Mouse (Mus musculus): ENCODE measurements around the gene Memo1. TPM values are rescaled to one million over a fixed set of nuclear protein-coding genes. Genes with fewer than 3 reads are reported as not detected.
A peak's percentile ranks its signal among the peaks of the same experiment; 100 is the strongest.

Gene Memo1
- polyA plus RNA-seq, 1 experiment from 2014 or later: 102 TPM

GRCm38 (mm10) chr17:74271541-74272268 is 23.6 kb downstream of the Memo1 start:
- Histone ChIP-seq H3K4me1 (ENCODE audit: control insufficient read depth, insufficient read depth, low read length) (no peaks in the 10 kb centered on the region), H3K27ac (replicated peaks; ENCODE audit: low read depth, low read length) (no peak overlapping the region), H3K9ac (ENCODE audit: low read depth, low read length) (no peak overlapping the region), H3K9me3 (ENCODE audit: control insufficient read depth, low read length) (no peaks in the 10 kb centered on the region), H3K4me2 (ENCODE audit: low read depth, low read length) (no peak overlapping the region), H3K27me3 (replicated peaks; ENCODE audit: control insufficient read depth, insufficient read depth, low read length) (no peaks in the 10 kb centered on the region), H3K36me3 (ENCODE audit: control insufficient read depth, insufficient read depth, low read length) (0 out of 2 replicates have a peak, but pooled peaks cover 5% of the 10 kb centered on the region), H3K4me3 (ENCODE audit: low read depth, low read length) (no peak overlapping the region)
- DNase-seq (ENCODE audit: low spot score) (peak; percentile 29), ATAC-seq (ENCODE audit: low read depth) (no peak)
- WGBS: 94% methylated on average over 3 of the region's 3 CpGs

- Histone ChIP-seq H3K4me1 (ENCODE audit: control insufficient read depth, insufficient read depth, low read length) (0 out of 2 replicates have a peak, but pooled peaks cover 1% of the 10 kb centered on the region), H3K4me3 (ENCODE audit: low read depth, low read length) (no peak overlapping the region), H3K9ac (ENCODE audit: low read depth, low read length) (no peak overlapping the region), H3K27me3 (replicated peaks; ENCODE audit: control insufficient read depth, insufficient read depth, low read length) (no peaks in the 10 kb centered on the region), H3K4me2 (ENCODE audit: low read depth, low read length) (no peak overlapping the region), H3K9me3 (ENCODE audit: control insufficient read depth, low read length) (no peaks in the 10 kb centered on the region), H3K36me3 (ENCODE audit: control insufficient read depth, insufficient read depth, low read length) (0 out of 2 replicates have a peak, but pooled peaks cover 5% of the 10 kb centered on the region), H3K27ac (replicated peaks; ENCODE audit: low read depth, low read length) (no peak overlapping the region)
- WGBS: 66% methylated on average over 2 of the region's 2 CpGs
- ATAC-seq (ENCODE audit: low read depth) (no peak), DNase-seq (ENCODE audit: low spot score) (no peak)
Measured at GRCm38 (mm10) chr17:74270205-74270604, 25.1 kb downstream of the Memo1 start.

- Histone ChIP-seq H3K27ac (replicated peaks; ENCODE audit: low read depth, low read length) (no peak overlapping the region), H3K9me3 (ENCODE audit: control insufficient read depth, low read length) (no peaks in the 10 kb centered on the region), H3K4me2 (ENCODE audit: low read depth, low read length) (no peak overlapping the region), H3K36me3 (ENCODE audit: control insufficient read depth, insufficient read depth, low read length) (no peaks in the 10 kb centered on the region), H3K9ac (ENCODE audit: low read depth, low read length) (no peak overlapping the region), H3K27me3 (replicated peaks; ENCODE audit: control insufficient read depth, insufficient read depth, low read length) (no peaks in the 10 kb centered on the region), H3K4me3 (ENCODE audit: low read depth, low read length) (no peak overlapping the region), H3K4me1 (ENCODE audit: control insufficient read depth, insufficient read depth, low read length) (peaks cover 6% of the 10 kb centered on the region; the same call in 1 of the 2 replicates)
- no peak for ATAC-seq (ENCODE audit: low read depth)
- 90% methylated on average over 11 of the region's 11 CpGs for WGBS
- no peak for DNase-seq (ENCODE audit: low spot score)
Measured at GRCm38 (mm10) chr17:74267415-74268180, 27.7 kb downstream of the Memo1 start.

- H3K4me1 ChIP-seq (ENCODE audit: control insufficient read depth, insufficient read depth, low read length): peaks cover 6% of the 10 kb centered on the region; the same call in 1 of the 2 replicates
- ATAC-seq (ENCODE audit: low read depth): no peak
- WGBS: 54% methylated on average over 1 of the region's 1 CpGs
- no peak overlapping the region for H3K9ac ChIP-seq (ENCODE audit: low read depth, low read length)
- H3K4me2 ChIP-seq (ENCODE audit: low read depth, low read length): no peak overlapping the region
- H3K4me3 ChIP-seq (ENCODE audit: low read depth, low read length): no peak overlapping the region
- no peak for DNase-seq (ENCODE audit: low spot score)
- no peak overlapping the region for H3K27ac ChIP-seq (replicated peaks; ENCODE audit: low read depth, low read length)
- no peaks in the 10 kb centered on the region for H3K9me3 ChIP-seq (ENCODE audit: control insufficient read depth, low read length)
- H3K27me3 ChIP-seq (replicated peaks; ENCODE audit: control insufficient read depth, insufficient read depth, low read length): no peaks in the 10 kb centered on the region
- no peaks in the 10 kb centered on the region for H3K36me3 ChIP-seq (ENCODE audit: control insufficient read depth, insufficient read depth, low read length)
Measured at GRCm38 (mm10) chr17:74265636-74266035, 29.7 kb downstream of the Memo1 start.

- no peaks in the 10 kb centered on the region for H3K27me3 ChIP-seq (replicated peaks; ENCODE audit: control insufficient read depth, insufficient read depth, low read length)
- H3K4me1 ChIP-seq (ENCODE audit: control insufficient read depth, insufficient read depth, low read length): peaks cover 6% of the 10 kb centered on the region; the same call in 1 of the 2 replicates
- H3K9me3 ChIP-seq (ENCODE audit: control insufficient read depth, low read length): no peaks in the 10 kb centered on the region
- no peaks in the 10 kb centered on the region for H3K36me3 ChIP-seq (ENCODE audit: control insufficient read depth, insufficient read depth, low read length)
- DNase-seq (ENCODE audit: low spot score) (peak; percentile 70), ATAC-seq (ENCODE audit: low read depth) (peak; percentile 78)
- H3K27ac ChIP-seq (replicated peaks; ENCODE audit: low read depth, low read length): peak overlapping the region; percentile 55; the same call in 1 of the 2 replicates
- H3K9ac ChIP-seq (ENCODE audit: low read depth, low read length): no peak overlapping the region
- H3K4me3 ChIP-seq (ENCODE audit: low read depth, low read length): no peak overlapping the region
- WGBS: 26% methylated on average over 5 of the region's 5 CpGs
- H3K4me2 ChIP-seq (ENCODE audit: low read depth, low read length): no peak overlapping the region
Measured at GRCm38 (mm10) chr17:74265156-74265505, 30.2 kb downstream of the Memo1 start.

GRCm38 (mm10) chr17:74264333-74265155 is 30.8 kb downstream of the Memo1 start:
- H3K9ac ChIP-seq (ENCODE audit: low read depth, low read length): no peak overlapping the region
- H3K4me3 ChIP-seq (ENCODE audit: low read depth, low read length): no peak overlapping the region
- 69% methylated on average over 3 of the region's 3 CpGs for WGBS
- DNase-seq (ENCODE audit: low spot score) (peak; percentile 27), ATAC-seq (ENCODE audit: low read depth) (peak; percentile 51; the same call in 1 of the 2 replicates)
- H3K4me1 ChIP-seq (ENCODE audit: control insufficient read depth, insufficient read depth, low read length): peaks cover 6% of the 10 kb centered on the region; the same call in 1 of the 2 replicates
- H3K4me2 ChIP-seq (ENCODE audit: low read depth, low read length): no peak overlapping the region
- no peaks in the 10 kb centered on the region for H3K9me3 ChIP-seq (ENCODE audit: control insufficient read depth, low read length)
- no peaks in the 10 kb centered on the region for H3K36me3 ChIP-seq (ENCODE audit: control insufficient read depth, insufficient read depth, low read length)
- H3K27me3 ChIP-seq (replicated peaks; ENCODE audit: control insufficient read depth, insufficient read depth, low read length): no peaks in the 10 kb centered on the region
- H3K27ac ChIP-seq (replicated peaks; ENCODE audit: low read depth, low read length): peak overlapping the region; percentile 55; the same call in 1 of the 2 replicates

GRCm38 (mm10) chr17:74262415-74262814 is 32.9 kb downstream of the Memo1 start:
- DNase-seq (ENCODE audit: low spot score) (no peak), ATAC-seq (ENCODE audit: low read depth) (no peak)
- Histone ChIP-seq H3K9me3 (ENCODE audit: control insufficient read depth, low read length) (no peaks in the 10 kb centered on the region), H3K27me3 (replicated peaks; ENCODE audit: control insufficient read depth, insufficient read depth, low read length) (no peaks in the 10 kb centered on the region), H3K4me2 (ENCODE audit: low read depth, low read length) (no peak overlapping the region), H3K36me3 (ENCODE audit: control insufficient read depth, insufficient read depth, low read length) (0 out of 2 replicates have a peak, but pooled peaks cover 6% of the 10 kb centered on the region), H3K4me1 (ENCODE audit: control insufficient read depth, insufficient read depth, low read length) (peaks cover 6% of the 10 kb centered on the region; the same call in 1 of the 2 replicates), H3K9ac (ENCODE audit: low read depth, low read length) (no peak overlapping the region), H3K4me3 (ENCODE audit: low read depth, low read length) (no peak overlapping the region), H3K27ac (replicated peaks; ENCODE audit: low read depth, low read length) (no peak overlapping the region)
- 89% methylated on average over 3 of the region's 3 CpGs for WGBS

- peak; percentile 32 for DNase-seq (ENCODE audit: low spot score)
- Histone ChIP-seq H3K27ac (replicated peaks; ENCODE audit: low read depth, low read length) (no peak overlapping the region), H3K27me3 (replicated peaks; ENCODE audit: control insufficient read depth, insufficient read depth, low read length) (no peaks in the 10 kb centered on the region), H3K4me3 (ENCODE audit: low read depth, low read length) (no peak overlapping the region), H3K9ac (ENCODE audit: low read depth, low read length) (no peak overlapping the region), H3K4me2 (ENCODE audit: low read depth, low read length) (no peak overlapping the region), H3K9me3 (ENCODE audit: control insufficient read depth, low read length) (no peaks in the 10 kb centered on the region), H3K36me3 (ENCODE audit: control insufficient read depth, insufficient read depth, low read length) (peaks cover 9% of the 10 kb centered on the region), H3K4me1 (ENCODE audit: control insufficient read depth, insufficient read depth, low read length) (no peaks in the 10 kb centered on the region)
- ATAC-seq (ENCODE audit: low read depth): no peak; the same call in 1 of the 2 replicates
- 56% methylated on average over 1 of the region's 1 CpGs for WGBS
Measured at GRCm38 (mm10) chr17:74245284-74245683, 50.0 kb downstream of the Memo1 start.
